Mouse (Mus musculus) cerebellum, adult 11 months (tissue): ENCODE results near the gene Lgals1.

Experiments used
- DNase-seq: peaks from one replicate; pipeline ENCODE4 v3.0.0; 2022

Gene Lgals1

DNA sequence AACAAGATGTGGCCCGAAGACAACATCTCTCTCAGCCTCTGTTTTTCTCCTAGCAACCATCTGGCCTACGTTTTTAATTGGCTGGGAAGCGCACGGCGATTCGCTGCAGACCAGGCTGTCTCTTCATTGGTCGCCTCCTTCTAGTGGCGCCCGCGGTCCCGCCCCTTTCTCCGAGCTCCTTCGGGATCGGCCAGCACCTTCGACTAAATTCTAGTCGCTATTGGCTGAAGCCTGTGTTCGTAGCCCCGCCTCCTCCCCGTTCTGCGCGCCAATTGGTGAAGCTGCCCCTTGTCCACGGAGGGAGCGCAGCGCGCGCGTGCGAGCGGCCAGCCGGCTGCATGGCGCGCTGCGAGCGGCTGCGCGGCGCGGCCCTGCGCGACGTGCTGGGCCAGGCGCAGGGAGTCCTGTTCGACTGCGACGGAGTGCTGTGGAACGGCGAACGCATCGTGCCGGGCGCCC, 12.9 kb upstream of the Lgals1 start, which contains the start of gene Pdxp:
TSS of gene Pdxp (plus strand) at position 288 of the 459 bp plus-strand sequence.
- DNase-seq: peak; percentile 97

DNA sequence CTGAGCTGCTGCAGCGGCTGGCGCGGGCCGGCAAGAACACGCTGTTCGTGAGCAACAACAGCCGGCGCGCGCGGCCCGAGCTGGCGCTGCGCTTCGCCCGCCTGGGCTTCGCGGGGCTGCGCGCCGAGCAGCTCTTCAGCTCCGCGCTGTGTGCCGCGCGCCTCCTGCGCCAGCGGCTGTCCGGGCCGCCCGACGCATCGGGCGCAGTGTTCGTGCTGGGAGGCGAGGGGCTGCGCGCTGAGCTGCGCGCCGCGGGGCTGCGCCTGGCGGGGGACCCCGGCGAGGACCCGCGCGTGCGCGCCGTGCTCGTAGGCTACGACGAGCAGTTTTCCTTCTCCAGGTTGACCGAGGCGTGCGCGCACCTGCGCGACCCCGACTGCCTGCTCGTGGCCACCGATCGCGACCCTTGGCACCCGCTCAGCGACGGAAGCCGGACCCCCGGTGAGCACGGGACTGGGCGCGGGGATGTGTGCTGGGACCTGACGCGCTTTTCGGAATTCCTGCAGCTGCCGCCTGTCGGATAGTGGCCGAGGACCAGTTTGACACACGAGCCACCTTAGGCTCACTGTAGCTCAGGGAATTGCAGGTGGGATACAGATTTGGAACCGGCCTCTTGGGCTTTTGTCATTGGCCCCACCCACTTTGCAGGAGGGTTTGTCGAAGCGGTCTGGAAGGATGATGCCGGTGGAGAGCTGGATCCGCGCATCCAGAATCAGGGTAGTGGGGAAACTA, 12.3 kb upstream of the Lgals1 start:
- DNase-seq: peak; percentile 73

DNA sequence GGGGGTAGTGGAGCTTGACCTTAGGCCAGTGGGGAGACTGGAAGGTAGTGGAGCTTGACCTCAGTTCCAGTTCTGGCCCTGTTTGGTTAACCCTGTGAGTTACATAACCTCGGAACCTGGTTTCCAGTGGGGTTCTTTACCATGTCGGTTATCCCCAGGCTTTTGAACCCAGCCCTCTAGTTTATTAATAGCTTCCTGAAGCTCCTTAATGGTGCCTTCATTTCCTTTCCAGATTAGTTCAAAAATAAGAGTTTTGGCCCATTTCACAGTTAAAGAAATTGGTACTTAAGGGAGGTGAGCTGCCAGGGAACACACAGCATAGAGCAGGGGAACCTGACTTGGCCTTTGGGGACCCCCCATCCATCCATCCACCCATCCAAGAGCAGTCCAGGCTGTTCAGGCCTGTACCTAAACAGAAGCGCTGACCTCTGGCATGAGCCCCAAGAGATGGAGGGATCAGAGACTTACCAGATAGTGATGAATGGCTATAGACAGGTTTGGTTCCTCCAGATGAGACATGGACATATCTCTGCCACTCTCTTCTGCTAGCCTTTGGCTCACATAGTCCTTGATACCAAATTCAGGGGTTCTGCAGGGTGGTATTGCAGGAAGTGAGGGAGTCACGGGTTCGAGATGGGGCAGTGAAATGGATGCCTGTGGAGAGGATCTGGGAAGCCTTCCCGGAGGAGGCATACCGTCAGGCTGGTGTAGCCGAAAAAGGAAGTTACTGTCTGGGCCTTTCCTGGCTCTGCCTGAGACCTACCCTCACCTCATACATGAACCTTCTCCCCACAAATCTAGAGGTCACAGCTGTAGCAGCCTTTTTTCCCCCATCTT, 11.5 kb upstream of the Lgals1 start:
- DNase-seq: peak; percentile 43

DNA sequence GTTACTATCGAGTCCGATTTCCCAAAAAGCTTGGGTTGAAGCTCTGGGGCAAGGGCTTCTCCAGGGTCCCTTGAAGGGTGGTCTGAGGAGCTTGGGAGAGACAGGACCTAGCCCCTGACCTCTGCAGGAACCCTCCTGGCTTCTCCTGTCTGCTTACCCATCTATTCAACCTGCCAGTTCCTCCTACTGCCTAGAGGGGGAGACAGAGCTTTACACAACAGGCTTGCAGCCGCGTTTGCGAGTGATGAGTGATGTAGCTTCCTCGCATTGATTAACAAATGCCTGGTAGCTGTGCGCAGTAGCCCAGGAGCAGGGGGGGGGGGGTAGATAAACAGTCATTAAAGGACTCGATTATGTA, 10.9 kb upstream of the Lgals1 start:
- peak; percentile 68 for DNase-seq

DNA sequence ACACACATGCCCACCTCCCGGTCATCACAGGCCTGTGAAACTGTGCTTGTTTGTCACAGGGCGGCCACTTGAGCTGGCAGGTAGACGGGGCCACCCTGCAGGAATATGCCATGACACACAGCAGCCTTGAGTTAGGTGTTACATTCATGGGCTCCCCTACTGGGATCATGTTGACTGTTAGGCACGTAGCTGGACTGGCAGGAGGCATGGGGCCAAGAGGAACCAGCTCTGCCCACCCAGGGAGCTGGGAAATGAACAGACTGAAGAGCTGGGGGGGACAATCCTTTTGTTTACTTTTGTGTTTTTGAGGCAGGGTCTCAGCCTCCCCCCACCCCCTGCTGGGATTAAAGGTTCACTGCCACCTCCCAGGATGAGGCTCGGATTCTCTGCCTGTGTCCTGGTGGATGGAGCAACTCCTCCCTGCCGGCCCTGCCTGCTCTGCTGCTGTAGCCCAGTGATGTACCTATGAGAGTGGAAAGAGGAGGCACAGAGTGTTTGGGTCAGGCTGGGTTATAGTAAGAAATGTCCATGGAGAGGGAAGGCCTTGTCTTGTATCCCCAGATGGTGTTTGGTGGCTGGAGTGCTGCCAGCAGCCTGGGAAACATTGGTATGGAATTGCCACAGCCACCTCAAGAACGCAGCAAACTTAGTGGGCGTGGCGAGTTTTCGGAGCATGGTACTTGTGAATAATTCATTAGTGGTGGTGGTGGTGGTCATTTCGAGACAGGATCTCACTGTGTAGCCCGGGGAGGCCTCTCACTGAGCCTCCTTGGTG, 10.3 kb upstream of the Lgals1 start:
- DNase-seq: peak; percentile 65

DNA sequence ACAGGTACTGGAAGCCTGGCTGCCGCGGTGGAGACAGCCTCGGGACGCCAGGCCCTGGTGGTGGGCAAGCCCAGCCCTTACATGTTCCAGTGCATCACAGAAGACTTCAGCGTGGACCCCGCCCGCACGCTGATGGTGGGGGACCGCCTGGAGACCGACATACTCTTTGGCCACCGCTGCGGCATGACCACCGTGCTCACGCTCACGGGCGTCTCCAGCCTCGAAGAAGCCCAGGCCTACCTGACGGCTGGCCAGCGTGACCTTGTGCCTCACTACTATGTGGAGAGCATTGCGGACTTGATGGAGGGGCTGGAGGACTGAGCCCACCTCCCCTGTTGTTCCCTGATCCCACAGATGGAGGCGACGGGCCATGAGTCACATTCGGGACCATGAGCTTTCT, 8.4 kb upstream of the Lgals1 start:
- peak; percentile 42 for DNase-seq

DNA sequence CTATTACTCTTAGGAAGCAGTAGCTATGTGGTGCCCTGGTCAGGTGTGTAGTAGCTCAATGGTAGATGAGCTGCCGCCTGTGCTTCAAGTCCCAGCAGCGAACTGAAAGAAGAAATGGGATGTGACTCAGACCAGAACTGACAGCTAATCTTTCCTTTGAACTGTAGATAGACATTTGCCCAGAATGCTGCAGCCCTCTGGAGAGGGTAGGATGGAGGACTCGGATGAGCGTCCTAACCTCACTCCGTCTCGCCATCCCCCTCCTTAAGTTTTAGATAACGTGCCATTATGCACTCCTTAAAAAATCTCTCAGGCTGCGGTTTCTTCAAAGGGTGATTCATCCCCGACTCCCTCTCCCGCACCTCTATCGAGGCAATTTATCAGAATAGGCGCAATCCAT, 6.6 kb upstream of the Lgals1 start:
- DNase-seq: no peak

DNA sequence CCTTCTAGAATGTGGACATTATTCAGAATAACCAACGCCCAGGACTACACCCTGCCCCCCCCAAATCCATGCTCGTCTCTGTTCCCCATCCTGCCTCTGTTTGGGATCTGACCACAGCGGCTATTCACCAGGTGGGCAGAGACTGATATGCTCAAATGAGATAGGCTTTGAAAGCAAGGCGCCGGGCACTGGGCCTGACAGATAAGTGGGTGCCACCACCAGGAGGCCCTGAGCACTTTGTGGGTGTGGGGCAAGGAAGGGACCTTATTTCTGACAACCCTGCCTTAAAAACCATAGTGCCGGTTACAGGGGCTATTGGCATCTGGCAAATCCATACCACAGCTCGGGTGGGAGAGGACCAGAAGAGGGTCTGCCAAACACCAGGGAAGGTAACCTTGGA, 3.8 kb upstream of the Lgals1 start:
- no peak for DNase-seq

DNA sequence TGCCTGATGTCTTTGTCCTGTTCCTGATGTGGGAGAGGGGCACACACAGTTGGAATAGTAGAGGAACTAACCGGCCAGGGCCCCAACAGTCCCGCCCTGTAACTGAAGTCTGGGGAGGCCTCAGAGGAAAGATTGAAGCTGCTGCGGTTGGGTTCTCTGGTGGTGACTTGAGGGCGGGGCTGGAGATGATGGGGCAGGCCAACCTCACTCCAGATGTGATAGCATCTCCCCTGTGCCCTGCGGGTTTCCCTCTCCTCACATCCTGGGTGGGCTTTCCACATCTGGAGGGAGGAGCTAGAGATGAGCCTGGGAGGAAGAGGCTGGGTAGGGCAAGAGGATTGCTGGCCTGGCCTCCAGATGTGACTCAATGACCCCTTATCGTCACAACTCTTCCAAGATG, 2.9 kb upstream of the Lgals1 start:
- no peak for DNase-seq

DNA sequence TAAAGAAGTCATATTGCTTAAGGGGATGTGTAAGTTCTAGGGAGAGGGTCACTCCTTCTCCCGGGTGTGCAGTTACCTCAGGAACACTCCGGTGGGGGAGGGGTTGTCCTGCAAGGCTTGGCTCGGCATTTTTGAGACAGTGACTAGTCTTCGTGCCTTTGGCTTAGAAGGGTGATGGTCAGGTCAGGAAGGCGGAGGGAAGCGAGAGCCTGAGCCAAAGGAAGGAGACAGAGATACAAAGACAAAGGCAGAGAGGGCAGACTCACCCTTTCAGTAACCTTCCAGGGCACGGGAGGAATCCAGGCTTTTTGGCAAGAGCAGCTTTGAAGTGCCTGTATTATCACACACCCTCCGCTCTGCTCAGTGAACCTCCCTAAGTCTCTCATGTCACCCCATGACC, 1.4 kb upstream of the Lgals1 start:
- no peak for DNase-seq

DNA sequence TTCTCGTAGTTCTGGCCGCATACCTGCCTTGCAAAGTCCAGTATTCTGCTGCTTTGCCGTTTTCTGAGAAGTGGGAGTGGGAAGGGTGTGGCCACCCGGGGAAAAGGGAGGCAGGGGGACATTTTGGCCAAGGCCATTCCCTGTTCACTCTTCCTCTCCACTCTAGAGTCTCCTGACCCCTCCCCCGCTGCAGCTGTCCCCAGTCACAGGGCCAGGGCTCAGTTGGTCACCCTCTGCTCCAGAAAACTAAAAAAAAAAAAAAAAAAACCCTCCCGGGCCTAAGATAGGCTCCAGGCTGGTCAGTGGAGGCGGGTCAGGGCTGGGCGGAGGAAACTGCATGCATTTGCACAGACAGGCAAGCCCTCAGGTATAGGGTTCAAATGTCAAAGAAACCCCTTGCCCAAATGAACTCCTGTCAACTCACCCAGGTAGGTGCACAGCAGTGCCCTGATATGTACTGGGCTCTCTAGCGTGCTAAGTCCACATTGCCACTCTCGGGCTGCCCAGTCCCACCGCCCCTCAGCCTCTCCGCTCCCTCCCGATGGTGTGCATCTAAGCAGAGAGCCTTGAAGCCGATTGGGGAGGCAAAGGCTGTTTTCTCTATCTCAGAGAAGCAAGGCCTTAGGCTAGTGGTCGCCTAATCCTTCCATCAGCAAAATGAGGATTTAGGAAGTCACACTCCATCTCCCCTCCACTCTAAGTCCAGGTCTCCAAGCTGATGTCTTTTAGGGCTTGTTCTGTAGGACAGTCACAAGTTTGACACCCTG, 679 bp downstream of the Lgals1 start:
- peak; percentile 42 for DNase-seq

DNA sequence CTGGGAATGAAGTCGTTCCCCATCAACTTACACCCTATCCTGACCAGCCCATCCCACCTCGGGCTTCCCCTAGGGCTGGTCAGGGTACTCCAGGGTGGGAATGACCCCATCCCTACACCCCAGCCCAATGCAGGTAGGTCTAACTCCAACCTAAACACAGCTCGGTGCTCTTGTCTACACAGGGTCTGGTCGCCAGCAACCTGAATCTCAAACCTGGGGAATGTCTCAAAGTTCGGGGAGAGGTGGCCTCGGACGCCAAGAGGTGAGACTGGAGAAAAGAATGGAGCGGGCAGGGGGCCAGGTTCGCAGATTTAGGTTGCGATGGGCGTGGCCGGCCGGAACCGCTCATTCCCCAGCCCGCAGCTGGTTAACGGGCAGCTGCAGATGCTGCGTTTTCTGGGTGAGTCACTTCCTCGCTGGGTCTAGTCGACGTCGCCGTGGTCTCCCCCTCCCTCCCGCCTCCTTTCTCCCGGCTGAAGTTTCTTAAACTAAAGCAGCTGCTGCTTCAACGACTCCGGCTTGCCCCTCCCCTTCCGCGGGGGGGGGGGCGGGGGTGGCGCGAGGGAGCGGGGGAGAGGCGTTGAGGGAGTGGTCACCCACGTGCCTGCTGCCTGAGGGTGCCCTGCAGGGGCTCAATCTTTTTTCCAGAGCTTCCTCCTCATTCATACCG, 1.4 kb downstream of the Lgals1 start:
- no peak for DNase-seq

DNA sequence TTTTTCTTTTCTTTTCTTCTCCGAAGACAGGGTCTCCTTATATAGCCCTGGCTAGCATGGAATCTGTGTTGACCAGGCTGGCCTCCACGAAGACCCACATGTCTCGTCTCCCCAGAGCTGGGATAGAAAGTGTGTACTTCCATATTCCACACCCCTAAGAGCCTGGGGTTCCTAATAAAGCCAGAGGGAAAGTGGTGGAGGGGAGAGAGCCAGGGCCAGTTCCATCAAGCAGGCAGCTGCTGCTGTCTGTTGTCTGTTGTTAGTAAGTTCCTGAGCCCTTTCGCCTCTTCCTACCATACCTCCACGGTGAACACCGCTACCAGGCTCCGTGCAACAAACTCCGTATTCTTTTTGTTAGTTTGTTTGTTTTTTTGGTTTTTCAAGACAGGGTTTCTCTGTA, 2.0 kb downstream of the Lgals1 start:
- DNase-seq: no peak

DNA sequence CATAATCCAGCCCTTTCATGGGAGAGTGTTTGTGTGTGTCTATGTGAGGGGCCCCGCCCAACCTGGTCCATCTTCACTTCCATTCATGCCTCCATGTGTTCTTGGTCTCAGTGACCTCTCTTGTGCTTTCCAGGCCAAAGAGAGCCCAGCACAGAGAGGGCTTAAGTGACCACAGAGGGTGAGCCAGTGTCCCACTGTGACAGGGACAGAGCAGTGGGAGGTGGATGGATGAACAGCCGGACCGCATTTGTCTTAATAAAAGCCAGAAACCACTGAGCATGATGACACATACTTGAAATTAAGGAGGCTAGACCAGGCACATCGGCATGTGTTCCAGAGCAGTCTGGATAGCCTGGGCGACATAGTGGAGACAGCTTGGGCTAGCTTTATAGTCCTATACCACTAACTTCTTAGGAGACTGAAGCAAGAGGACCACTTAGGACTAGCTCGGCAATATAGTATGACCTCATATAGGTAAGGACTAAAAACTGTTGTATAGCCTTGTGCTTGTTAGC, 3.7 kb downstream of the Lgals1 start:
- no peak for DNase-seq

DNA sequence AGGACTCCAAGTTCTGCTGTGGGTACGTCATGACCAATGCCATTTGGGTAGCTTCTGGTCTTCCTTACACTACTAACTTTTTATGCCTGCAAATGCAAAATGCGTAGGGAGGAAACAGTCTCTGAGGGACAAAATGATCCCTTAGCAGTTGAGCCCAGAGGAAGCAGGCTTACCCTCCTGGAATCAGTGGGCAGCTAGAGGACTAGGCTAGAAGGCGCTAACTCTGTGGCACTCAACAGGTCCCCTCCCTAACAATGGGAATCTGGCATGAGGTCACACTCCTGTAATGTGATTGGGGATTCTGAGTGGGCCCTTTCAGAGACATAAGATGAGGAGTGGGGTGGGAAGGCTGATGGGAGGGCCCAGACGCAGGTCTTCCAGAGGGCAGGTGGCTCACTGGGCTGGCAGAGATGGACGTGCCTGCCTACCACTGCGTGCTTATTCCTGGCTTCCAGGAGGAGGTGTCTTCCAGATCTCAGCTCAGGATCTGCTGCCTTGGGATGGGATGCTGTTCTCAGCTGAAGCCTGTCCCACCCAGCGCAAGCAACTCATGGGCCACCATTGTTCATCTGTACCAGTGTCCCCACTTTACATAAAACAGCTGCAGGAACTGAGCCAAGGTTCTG, 4.4 kb downstream of the Lgals1 start:
- no peak for DNase-seq

DNA sequence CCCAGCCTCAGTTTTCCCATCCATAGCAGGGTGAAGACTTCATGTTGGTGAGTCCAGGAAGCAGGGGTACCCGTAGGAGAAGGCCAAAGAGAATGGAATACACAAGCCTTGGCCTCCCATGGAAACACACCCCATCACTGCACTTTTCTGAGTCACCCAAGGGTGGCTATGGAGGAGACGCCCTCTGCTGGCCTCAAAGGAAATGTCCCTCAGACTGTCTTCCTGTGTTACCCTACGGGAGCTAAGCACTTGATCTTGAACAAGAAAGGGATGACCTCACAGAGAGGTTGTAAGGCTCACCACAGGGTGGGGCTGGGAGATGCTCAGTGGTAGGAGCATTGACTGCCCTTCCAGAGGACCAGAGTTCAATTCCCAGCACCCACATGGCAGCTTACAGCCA, 5.1 kb downstream of the Lgals1 start:
- DNase-seq: no peak

DNA sequence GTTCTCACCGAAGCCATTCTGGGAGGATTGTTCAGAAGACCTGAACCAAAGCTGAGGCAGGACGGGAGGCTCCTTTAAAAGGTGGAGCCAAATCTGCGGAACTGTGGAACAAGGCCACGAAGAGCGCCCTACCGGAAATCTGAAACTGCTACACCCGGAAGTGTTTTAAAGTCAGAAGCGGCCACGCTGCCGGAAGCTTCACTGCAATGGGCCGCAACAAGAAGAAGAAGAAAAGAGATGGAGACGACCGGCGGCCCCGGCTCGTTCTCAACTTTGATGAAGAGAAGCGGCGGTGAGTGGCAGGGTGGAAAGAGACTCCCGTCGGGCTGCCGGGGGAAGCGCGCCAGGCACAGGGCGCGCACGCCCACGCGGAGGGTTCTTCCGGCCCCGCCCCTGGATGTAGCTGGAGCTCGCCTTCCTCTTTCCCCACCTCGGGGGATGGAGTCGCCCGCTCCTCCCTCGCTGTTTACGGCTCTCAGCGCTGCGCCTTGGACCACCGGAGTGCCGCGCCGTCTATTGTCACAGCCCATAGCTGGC, 8.3 kb downstream of the Lgals1 start, which contains the start of gene Nol12:
TSS of gene Nol12 (plus strand) at position 150 of the 537 bp plus-strand sequence.
- DNase-seq: peak; percentile 79

DNA sequence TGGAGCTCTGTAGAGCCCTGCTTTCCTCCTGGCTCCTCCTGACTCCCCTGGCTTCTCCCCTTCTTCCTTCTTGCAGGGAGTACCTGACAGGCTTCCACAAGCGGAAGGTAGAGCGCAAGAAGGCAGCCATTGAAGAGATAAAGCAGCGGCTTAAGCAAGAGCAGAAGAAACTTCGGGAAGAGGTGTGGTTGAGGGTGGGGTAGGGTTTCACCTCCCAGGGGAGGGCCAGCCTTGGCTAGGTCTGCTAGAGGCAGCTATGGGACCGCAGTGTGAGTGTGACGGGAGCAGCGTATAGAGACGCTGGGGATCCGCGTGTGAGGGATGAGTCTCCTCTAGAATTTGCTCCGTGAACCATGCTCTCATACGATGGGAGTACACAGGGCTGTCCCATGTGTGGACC, 9.9 kb downstream of the Lgals1 start:
- DNase-seq: no peak

DNA sequence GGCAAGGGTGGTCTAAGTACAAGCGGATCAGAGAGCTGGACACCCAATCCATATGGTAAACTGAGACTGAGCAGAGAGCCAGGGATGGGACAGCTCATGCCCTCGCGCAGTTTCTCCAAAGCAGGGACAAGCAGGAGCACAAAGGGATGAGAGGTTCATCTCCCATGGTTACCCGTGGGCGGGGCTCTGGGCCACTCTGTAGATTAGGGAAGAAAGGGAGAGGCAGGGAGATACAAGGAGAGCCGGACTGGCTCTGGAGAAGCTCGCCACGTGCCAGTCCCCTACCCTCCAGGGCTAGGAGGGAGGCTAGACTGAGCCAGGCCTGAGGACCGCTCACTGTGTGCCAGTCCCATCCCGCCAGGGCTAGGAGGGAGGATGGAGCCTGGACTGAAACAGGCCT, 10.8 kb downstream of the Lgals1 start:
- no peak for DNase-seq

DNA sequence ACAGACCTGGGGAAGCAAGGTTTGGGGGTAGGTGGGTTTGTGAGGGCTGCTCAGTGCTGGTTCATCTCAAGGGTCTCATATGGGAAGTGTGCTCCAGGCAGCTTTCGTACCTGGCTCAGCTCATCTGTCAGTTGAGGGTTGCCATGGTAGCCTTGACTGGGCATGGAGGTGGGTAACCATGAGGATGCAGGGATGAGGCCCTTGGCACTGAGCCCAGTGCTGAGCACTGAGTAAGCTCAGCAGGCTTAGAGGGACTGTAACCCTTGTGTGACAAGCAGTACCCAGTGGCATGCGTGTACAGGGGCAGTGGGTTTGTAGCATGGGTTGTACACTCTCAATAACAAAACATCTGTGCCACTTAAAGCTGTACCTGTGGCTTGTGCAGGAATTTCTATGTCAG, 11.4 kb downstream of the Lgals1 start:
- no peak for DNase-seq

DNA sequence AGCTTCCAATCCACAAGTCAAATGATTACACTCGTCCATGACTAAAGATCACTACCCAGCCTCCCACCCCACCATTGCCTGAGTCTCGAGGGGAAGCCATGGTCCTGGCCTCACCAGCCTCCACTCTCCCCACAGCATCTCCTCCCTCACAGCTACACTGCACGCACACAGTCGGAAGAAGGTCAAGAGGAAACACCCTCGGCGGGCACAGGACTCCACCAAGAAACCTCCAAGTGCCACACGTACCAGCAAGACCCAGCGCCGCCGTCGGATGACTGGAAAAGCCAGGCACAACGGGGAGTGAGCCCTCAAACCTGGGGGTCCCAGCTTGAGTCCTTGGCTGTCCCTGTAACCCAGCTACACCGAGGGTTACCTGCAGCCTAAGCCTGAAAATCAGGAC, 13.8 kb downstream of the Lgals1 start:
- DNase-seq: no peak
